Mouse (Mus musculus): ENCODE results near the gene Grik5. TPM values are rescaled to one million over a fixed set of nuclear protein-coding genes. Genes with fewer than 3 reads are reported as not detected.

The Grik5 gene
- polyA plus RNA-seq, 1 experiment from 2014 or later: 22.1 TPM

- Histone ChIP-seq H3K9ac (no peak overlapping the region), H3K4me3 (no peak overlapping the region), H3K36me3 (replicated peaks) (peaks cover 14% of the 10 kb centered on the region), H3K27ac (no peak overlapping the region), H3K4me1 (no peaks in the 10 kb centered on the region), H3K9me3 (no peaks in the 10 kb centered on the region), H3K27me3 (replicated peaks) (no peaks in the 10 kb centered on the region), H3K4me2 (no peak overlapping the region)
- no peak for ATAC-seq (replicated peaks)
- 80% methylated on average over 3 of the region's 3 CpGs for WGBS
Observed at GRCm38 (mm10) chr7:25098169-25098568, 26.0 kb upstream of the Grik5 start.

DNA sequence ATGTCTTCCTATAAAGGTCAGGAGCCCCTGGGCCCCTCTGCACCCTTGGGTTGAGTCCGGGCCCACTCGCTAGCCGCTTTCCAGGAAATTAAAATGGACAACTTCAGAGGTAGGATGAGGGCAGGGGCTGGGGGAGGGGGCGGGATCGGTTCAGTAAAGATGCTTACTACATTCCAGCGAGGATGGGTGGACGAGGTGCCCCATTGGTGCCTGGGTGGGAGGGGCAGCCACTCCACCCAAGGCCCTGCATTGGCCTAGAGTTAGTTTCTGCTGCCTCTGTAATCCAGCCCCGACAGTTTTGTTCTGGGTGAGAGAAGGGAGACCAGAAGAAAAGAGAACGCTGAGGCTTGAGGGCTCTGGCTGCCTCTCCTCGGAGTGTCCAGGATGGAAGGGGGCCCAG, 17.7 kb upstream of the Grik5 start:
- Histone ChIP-seq H3K9me3 (no peaks in the 10 kb centered on the region), H3K36me3 (replicated peaks) (no peaks in the 10 kb centered on the region), H3K4me3 (no peak overlapping the region), H3K27me3 (replicated peaks) (no peaks in the 10 kb centered on the region), H3K27ac (no peak overlapping the region), H3K9ac (no peak overlapping the region), H3K4me2 (no peak overlapping the region), H3K4me1 (no peaks in the 10 kb centered on the region; the same call in 1 of the 2 replicates)
- 28% methylated on average over 10 of the region's 10 CpGs for WGBS
- ATAC-seq (replicated peaks): no peak

DNA sequence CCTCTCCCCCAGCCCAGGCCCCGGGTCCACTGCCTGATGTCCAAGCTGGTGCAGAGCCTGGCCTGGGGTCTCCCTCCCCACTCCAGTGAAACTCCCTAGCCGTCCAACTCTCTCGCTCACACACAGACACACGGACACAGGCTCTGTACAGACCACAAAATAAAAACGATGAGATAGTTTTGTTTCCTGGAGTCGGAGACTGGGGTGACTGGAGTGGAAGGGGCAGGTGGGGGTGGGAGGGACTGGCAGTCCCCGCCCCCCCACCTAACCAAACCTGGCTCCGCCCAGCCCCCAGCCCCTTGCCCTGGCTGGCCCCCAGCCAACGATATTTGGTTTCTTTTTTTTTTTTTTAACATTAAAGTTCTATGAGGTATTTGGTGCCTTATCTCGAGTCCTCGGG, 16.8 kb upstream of the Grik5 start:
- Histone ChIP-seq H3K36me3 (replicated peaks) (peaks cover 4% of the 10 kb centered on the region; the same call in 1 of the 2 replicates), H3K4me2 (no peak overlapping the region), H3K4me3 (no peak overlapping the region), H3K27ac (no peak overlapping the region), H3K27me3 (replicated peaks) (no peaks in the 10 kb centered on the region), H3K9me3 (no peaks in the 10 kb centered on the region), H3K9ac (no peak overlapping the region), H3K4me1 (no peaks in the 10 kb centered on the region; the same call in 1 of the 2 replicates)
- no peak for ATAC-seq (replicated peaks)
- 32% methylated on average over 11 of the region's 11 CpGs for WGBS

DNA sequence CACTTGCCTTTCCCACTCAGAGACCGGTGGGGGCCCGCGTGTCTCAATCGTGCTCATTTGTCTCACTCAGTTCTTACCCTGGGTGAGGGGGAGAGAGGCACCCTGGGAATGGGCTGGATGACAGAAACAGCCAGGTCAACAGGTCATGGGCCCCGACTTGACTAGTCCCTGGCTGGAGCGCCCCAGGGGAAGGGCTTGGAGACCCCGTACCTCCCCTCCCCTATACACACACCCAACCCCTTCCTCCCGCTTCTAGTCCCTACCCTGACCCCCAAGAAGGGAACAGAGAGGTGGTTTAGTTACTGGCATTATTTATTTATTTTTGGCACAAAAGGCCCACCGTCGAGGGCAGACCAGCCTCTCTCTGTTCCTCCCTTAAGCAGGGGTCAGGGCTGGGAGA, 16.4 kb upstream of the Grik5 start:
- Histone ChIP-seq H3K4me2 (no peak overlapping the region), H3K9ac (no peak overlapping the region), H3K4me3 (no peak overlapping the region), H3K4me1 (no peaks in the 10 kb centered on the region; the same call in 1 of the 2 replicates), H3K27ac (no peak overlapping the region), H3K36me3 (replicated peaks) (peaks cover 8% of the 10 kb centered on the region; the same call in 1 of the 2 replicates), H3K9me3 (no peaks in the 10 kb centered on the region), H3K27me3 (replicated peaks) (no peaks in the 10 kb centered on the region)
- WGBS: 12% methylated on average over 10 of the region's 10 CpGs
- no peak for ATAC-seq (replicated peaks)

DNA sequence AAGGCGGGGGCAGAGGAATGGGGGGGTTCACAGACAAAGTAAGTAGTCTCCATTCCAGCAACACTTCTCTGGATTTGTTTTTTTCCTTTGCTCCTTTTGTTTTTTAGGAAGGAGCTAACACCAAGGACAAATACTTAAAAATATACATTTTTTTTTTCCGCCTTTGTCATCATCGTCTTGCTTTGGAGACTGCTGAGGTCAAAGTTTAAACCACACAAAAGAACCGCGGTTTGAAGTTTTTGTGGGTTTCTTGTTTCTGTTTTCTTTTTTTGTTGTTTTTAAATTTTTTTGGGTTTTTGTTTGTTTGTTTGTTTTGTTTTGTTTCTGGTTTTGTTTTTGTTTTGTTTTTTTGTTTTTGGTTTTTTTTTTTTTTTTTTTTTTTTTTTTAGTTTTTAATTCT, 15.8 kb upstream of the Grik5 start:
- ATAC-seq (replicated peaks): no peak
- H3K36me3 ChIP-seq (replicated peaks): peaks cover 13% of the 10 kb centered on the region; the same call in 1 of the 2 replicates
- H3K4me2 ChIP-seq: no peak overlapping the region
- H3K9ac ChIP-seq: no peak overlapping the region
- no peaks in the 10 kb centered on the region for H3K27me3 ChIP-seq (replicated peaks)
- WGBS: 51% methylated on average over 5 of the region's 5 CpGs
- H3K27ac ChIP-seq: no peak overlapping the region
- no peaks in the 10 kb centered on the region; the same call in 1 of the 2 replicates for H3K4me1 ChIP-seq
- H3K9me3 ChIP-seq: no peaks in the 10 kb centered on the region
- no peak overlapping the region for H3K4me3 ChIP-seq

- Histone ChIP-seq H3K27me3 (replicated peaks) (no peaks in the 10 kb centered on the region), H3K4me2 (no peak overlapping the region), H3K4me1 (no peaks in the 10 kb centered on the region; the same call in 1 of the 2 replicates), H3K36me3 (replicated peaks) (peaks cover 18% of the 10 kb centered on the region; the same call in 1 of the 2 replicates), H3K4me3 (no peak overlapping the region), H3K9ac (no peak overlapping the region), H3K9me3 (no peaks in the 10 kb centered on the region), H3K27ac (no peak overlapping the region)
- WGBS: 51% methylated on average over 10 of the region's 10 CpGs
- ATAC-seq (replicated peaks): peak; percentile 30; the same call in 1 of the 2 replicates
Observed at GRCm38 (mm10) chr7:25087256-25087912, 15.2 kb upstream of the Grik5 start.

DNA sequence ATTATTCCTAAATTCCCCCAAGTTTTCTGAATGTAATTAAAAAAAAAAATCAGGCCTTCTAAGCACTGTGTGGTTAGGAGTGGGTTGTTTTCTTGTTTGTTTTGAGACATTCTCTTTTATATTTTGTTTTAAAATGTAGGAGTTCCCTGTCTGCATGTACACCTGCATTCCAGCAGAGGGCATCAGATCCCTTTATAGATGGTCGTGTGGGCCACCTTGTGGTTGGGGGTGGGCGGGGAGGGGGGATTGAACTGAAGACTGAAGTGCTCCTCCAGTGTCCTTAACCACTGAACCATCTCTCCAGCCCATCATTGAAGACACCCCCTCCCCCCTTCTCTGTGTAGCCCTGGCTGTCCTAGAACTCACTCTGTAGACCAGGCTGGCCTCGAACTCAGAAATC, 14.5 kb upstream of the Grik5 start:
- H3K27ac ChIP-seq: no peak overlapping the region
- no peak overlapping the region for H3K4me2 ChIP-seq
- H3K36me3 ChIP-seq (replicated peaks): peaks cover 25% of the 10 kb centered on the region; the same call in 1 of the 2 replicates
- no peaks in the 10 kb centered on the region for H3K27me3 ChIP-seq (replicated peaks)
- H3K4me1 ChIP-seq: no peaks in the 10 kb centered on the region; the same call in 1 of the 2 replicates
- 63% methylated on average over 3 of the region's 3 CpGs for whole genome bisulfite sequencing
- ATAC-seq (replicated peaks): no peak
- no peaks in the 10 kb centered on the region for H3K9me3 ChIP-seq
- no peak overlapping the region for H3K4me3 ChIP-seq
- H3K9ac ChIP-seq: no peak overlapping the region

GRCm38 (mm10) chr7:25084621-25085020, 12.5 kb upstream of the Grik5 start:
- Histone ChIP-seq H3K27me3 (replicated peaks) (no peaks in the 10 kb centered on the region), H3K4me3 (no peak overlapping the region), H3K9ac (no peak overlapping the region), H3K9me3 (no peaks in the 10 kb centered on the region), H3K4me2 (no peak overlapping the region), H3K27ac (no peak overlapping the region), H3K36me3 (replicated peaks) (peaks cover 45% of the 10 kb centered on the region), H3K4me1 (no peaks in the 10 kb centered on the region; the same call in 1 of the 2 replicates)
- ATAC-seq (replicated peaks): no peak
- 88% methylated on average over 5 of the region's 5 CpGs for WGBS

DNA sequence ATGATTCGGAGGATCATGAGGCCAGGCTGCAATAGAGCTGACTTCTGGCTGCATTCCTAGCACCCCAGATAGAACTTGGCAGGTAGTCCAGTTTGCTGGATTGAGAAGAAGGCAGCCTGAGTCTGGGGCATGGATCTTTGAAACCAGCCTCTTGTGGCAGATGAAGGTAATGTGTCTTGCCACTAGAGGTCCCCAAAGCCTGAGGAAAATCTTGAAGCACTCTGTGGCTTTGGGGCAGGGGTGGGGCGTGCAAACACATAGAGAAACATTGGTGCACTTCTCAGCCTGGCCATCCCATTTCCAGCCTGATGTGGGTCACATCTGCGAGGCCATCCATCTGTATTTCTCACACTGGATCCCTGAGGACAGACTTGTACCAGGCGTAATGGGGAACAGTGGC, 10.4 kb upstream of the Grik5 start:
- Histone ChIP-seq H3K4me3 (no peak overlapping the region), H3K27ac (no peak overlapping the region), H3K4me1 (peaks cover 16% of the 10 kb centered on the region), H3K9ac (no peak overlapping the region), H3K36me3 (replicated peaks) (peaks cover 45% of the 10 kb centered on the region), H3K4me2 (no peak overlapping the region), H3K9me3 (no peaks in the 10 kb centered on the region), H3K27me3 (replicated peaks) (no peaks in the 10 kb centered on the region)
- ATAC-seq (replicated peaks): no peak
- 77% methylated on average over 4 of the region's 4 CpGs for WGBS

GRCm38 (mm10) chr7:25080431-25080830, 8.3 kb upstream of the Grik5 start:
- Histone ChIP-seq H3K27ac (no peak overlapping the region), H3K9me3 (no peaks in the 10 kb centered on the region), H3K27me3 (replicated peaks) (no peaks in the 10 kb centered on the region), H3K9ac (no peak overlapping the region), H3K4me1 (peaks cover 23% of the 10 kb centered on the region), H3K4me2 (no peak overlapping the region), H3K36me3 (replicated peaks) (peaks cover 45% of the 10 kb centered on the region), H3K4me3 (no peak overlapping the region)
- 94% methylated on average over 13 of the region's 13 CpGs for WGBS
- no peak for ATAC-seq (replicated peaks)

DNA sequence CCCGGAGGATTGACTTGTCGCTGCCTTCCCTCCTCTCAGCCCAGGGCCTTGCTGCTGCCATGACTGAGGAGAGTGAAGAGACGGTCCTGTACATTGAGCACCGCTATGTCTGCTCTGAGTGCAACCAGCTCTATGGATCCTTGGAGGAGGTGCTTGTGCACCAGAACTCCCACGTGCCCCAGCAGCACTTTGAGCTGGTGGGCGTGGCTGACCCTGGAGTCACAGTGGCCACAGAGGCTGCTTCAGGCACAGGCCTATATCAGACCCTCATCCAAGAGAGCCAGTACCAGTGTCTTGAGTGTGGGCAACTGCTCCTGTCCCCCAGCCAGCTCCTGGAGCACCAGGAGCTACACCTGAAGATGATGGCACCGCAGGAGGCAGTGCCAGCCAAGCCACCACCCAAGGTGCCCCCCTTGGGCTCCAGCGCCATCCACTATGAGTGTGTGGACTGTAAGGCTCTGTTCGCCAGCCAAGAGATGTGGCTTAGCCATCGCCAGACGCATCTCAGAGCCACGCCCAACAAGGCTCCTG, 7.4 kb upstream of the Grik5 start:
- H3K9ac ChIP-seq: no peak overlapping the region
- ATAC-seq (replicated peaks): no peak
- H3K36me3 ChIP-seq (replicated peaks): peaks cover 45% of the 10 kb centered on the region
- H3K4me1 ChIP-seq: peaks cover 27% of the 10 kb centered on the region
- no peak overlapping the region for H3K4me3 ChIP-seq
- no peak overlapping the region for H3K27ac ChIP-seq
- WGBS: 84% methylated on average over 12 of the region's 12 CpGs
- no peak overlapping the region for H3K4me2 ChIP-seq
- H3K9me3 ChIP-seq: no peaks in the 10 kb centered on the region
- no peaks in the 10 kb centered on the region for H3K27me3 ChIP-seq (replicated peaks)

DNA sequence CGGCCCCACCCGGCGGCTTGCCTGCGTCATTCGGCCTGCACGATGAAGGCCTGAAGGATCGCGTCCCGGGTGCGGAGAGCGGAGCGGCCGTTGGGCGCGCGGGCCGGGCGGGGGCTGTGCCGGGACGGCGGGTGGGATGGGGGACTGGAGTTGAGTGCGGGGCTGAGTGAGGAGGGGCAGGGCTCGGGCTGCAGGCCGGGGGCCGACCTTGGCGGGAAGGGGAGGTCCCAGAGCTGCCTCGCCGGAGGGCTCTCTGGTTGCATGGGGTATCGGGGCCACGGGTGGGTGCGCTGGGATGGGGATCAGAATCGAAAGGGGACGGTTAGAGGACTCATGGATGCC, 5.2 kb upstream of the Grik5 start:
- under 1% methylated on average over 33 of the region's 33 CpGs for WGBS
- Histone ChIP-seq H3K4me3 (peak overlapping the region; percentile 87), H3K9ac (peak overlapping the region; percentile 89), H3K27me3 (replicated peaks) (no peaks in the 10 kb centered on the region), H3K36me3 (replicated peaks) (peaks cover 28% of the 10 kb centered on the region), H3K4me1 (peaks cover 41% of the 10 kb centered on the region), H3K4me2 (peak overlapping the region; percentile 70), H3K27ac (peak overlapping the region; percentile 95), H3K9me3 (no peaks in the 10 kb centered on the region)
- ATAC-seq (replicated peaks): peak; percentile 41; the same call in 1 of the 2 replicates

Measured in midbrain, embryonic 15.5 days (tissue).